Mouse (Mus musculus) Patski (cell line): ENCODE data around the gene Fzr1. TPM values are rescaled to one million over a fixed set of nuclear protein-coding genes. Genes with fewer than 3 reads are reported as not detected.

Source experiments
- ATAC-seq: fragments of 100-300 bp; one replicate; pipeline ENCODE4 v1.8.0; 2021
- CTCF ChIA-PET: fragments of 350-600 bp; sonication (Branson Sonifier 250); formaldehyde crosslinking; loops from one replicate; lab custom pipeline; 2022; ENCODE audit warnings: inconsistent platforms; lab: Charles Lee
- POLR2A ChIA-PET: fragments of 350-600 bp; sonication (Branson Sonifier 250); formaldehyde crosslinking; loops from one replicate; lab custom pipeline; 2022; ENCODE audit warnings: antibody characterized with exemption, inconsistent platforms; lab: Charles Lee
- DNase-seq: peaks from one replicate; pipeline ENCODE4 v3.0.0-alpha.2; 2011; ENCODE audit warnings: low read depth, low spot score
- H3K27me3 ChIP-seq: fragments of 371-371 bp; one replicate; pipeline ENCODE4 v1.5.1; 2021
- CTCF ChIP-seq: fragments of 100-300 bp; IDR thresholded peaks from one replicate; pipeline ENCODE4 v1.5.1; 2021
- in situ Hi-C: fragments of 300-500 bp; cut with MboI; formaldehyde crosslinking; loops from 3 replicates; pipeline ENCODE4 v1.11.1; 2018; ENCODE audit warnings: low pct_unique_long_range_greater_than_20kb, mixed read lengths
- polyA plus RNA-seq: library from polyadenylated mRNA; unstranded; gene quantifications from one replicate; pipeline ENCODE4 v1.2.3, GENCODE M21; 2021

Fzr1 gene
- polyA plus RNA-seq, 1 experiment from 2014 or later: 62.1 TPM

DNA sequence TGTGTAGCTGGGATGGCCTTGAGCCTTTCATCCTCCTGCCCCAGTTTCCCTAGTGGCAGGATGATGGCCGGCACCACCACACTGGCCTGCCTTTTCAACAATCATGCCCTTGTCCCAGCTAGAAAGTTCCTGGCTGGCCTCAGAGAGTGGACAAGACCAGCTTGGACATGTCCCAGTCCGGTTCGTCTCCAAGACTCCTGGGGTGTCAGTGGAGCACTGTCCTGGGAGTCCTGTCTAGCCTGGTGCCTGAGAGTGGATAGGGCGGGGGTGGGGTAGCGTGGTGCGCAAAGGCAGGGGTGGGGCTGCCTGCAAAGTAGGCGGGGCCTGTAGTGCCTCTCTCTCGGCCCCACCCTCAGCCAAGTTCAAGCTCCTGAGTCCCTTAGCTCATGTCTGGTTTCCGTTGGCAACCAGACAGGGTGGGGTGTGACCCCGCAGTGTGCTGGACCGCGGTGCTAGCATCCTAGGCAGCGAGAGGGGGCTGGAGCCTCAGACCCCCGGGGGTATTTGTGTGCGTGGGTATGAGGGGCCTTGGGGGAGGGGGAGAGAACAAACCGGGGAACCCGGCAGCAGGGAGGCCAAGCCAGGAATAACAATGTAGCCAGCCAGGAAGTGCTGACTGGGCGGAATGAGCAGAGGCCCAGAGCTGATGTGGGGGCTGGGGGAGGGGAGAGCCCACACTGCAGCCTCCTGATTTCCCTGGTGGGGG, 23.4 kb upstream of the Fzr1 start:
- ChIA-PET POLR2A (no interaction called here), CTCF (interaction anchor here (1.2 to 1.4 kb wide), 2 partner anchors 11 to 13 kb away, joined by 3 to 5 read pairs; partner anchors contain the start of gene Gm48552)
- DNase-seq: no peak
- no peaks in the 10 kb centered on the region for H3K27me3 ChIP-seq
- peak; percentile 19 for ATAC-seq
- in situ Hi-C loops: no loop called here
- no peak for TF ChIP-seq CTCF

DNA sequence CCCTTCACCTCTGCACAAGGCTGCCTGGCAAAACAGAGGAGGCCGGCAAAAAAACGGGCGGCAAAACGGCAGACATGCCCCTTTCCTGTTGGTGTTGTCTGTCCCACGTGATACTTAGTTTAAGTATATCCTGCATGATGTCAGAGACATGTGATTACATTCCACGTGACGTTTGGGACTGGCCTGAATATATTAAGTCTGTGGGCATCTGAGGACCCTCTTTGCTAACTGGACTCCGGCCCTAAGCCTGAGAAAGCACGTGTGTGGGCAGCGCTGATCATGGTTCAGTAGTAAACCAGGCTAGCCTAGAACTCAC, 22.8 kb upstream of the Fzr1 start:
- H3K27me3 ChIP-seq: no peaks in the 10 kb centered on the region
- ChIA-PET CTCF (interaction anchor here (1.4 kb wide), 1 partner anchor 11 kb away, joined by 5 read pairs; no protein-coding TSS in a partner anchor), POLR2A (no interaction called here)
- no peak for DNase-seq
- no peak for TF ChIP-seq CTCF
- ATAC-seq: no peak
- in situ Hi-C loops: no loop called here

DNA sequence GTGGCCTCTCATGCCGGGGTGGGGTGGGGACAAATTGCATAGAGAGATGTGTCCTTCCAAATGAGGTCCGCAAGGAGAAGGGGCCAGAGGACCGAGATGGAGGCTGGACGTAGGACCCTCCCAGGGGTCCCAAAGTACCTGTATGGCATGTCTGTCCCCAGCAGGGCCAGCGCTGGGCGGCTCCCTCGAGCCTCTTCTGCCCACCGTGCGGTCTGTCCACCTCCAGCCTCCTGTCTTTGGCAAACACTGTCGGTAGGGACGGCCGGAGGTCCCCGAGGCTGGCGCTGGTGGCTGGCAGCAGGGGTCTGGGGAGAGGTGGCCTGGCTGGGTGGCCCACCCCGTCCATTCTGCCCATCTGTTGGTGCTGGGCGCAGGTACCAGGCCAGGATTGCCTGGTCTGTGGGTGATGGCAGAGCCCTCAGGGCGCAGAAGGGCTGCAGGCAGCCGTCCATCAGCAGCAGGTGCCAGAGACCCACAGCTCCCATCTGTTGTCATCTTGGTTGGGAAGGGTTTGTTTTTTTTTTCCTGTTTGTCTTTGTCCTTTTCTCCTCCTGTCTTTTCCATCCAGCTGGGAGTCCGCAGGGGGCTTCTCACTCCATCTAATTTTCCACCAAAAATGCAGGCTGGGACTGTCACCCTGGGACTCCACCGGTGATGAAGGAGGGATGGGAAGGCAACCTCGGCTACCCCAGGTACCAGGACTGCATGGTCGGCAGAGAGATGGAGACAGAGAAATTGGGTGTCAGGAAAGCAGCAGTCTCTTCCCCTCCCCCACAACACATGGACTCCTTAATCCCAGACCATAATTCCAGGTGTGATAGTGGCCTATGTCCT, 22.3 kb upstream of the Fzr1 start:
- ChIA-PET POLR2A (no interaction called here), CTCF (interaction anchor here (1.3 to 1.4 kb wide), 2 partner anchors 10 to 50 kb away, joined by 3 to 5 read pairs; no protein-coding TSS in a partner anchor)
- no peak for DNase-seq
- no peak for TF ChIP-seq CTCF
- ATAC-seq: no peak
- H3K27me3 ChIP-seq: no peaks in the 10 kb centered on the region
- in situ Hi-C loops: no loop called here

DNA sequence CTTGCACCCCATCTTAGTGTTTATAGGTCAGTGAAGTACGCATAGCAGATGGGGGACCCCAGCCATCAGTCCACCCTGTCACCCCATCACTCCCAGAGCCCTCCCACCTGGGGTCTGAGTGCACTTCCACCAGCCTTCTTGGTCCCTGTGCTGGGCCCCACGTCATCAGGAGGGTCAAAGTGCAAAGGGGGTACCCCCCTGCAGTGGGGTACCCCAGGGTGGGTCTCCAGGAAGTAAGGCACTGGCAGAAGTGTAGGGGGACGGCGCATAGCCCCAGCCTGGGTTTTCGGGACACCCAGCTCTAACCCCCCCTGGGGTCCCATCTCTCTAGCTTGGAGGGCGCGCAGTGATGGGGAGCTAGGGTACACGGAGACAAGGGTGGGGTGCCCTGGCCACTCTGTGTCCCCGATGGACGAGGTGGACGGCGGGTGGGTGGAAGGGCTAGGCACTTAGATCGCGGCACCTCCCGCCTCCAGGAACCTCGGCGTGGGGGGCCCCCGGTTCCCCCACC, 21.5 kb upstream of the Fzr1 start:
- in situ Hi-C loops: no loop called here
- CTCF ChIA-PET: interaction anchor here (1.3 kb wide), 1 partner anchor 50 kb away, joined by 3 read pairs; no protein-coding TSS in a partner anchor
- H3K27me3 ChIP-seq: no peaks in the 10 kb centered on the region

GRCm38 (mm10) chr10:81399296-81399695, 21.0 kb upstream of the Fzr1 start:
- ChIA-PET CTCF (interaction anchor here (1.3 kb wide), 1 partner anchor 51 kb away, joined by 3 read pairs; no protein-coding TSS in a partner anchor), POLR2A (no interaction called here)
- ATAC-seq (no peak), DNase-seq (no peak)
- in situ Hi-C loops: no loop called here
- H3K27me3 ChIP-seq: no peaks in the 10 kb centered on the region
- TF ChIP-seq CTCF: no peak

More for the DNA sequence above, 21.5 kb upstream of the Fzr1 start:
- ATAC-seq (no peak), DNase-seq (no peak)
- POLR2A ChIA-PET: no interaction called here
- no peak for TF ChIP-seq CTCF

DNA sequence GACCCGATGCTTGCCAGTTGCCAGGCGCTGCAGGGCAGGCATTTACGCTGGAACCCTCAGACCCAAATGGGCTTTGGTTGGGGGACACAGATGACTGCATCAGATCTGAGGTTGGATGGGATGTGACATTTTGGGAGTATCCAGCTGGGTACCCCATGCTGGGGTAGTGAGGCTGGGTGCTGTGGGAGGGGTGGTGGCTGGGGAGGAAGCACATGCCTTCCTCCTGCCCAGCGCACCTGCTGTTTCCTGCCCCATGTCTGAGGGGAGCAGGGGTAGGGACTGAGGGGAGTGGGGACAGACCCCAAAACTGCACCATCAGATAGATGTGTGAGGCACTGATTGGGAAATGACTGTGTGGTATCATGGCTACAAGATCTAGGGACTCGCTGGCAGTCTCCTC, 18.4 kb upstream of the Fzr1 start:
- DNase-seq (no peak), ATAC-seq (no peak)
- no peak for TF ChIP-seq CTCF
- H3K27me3 ChIP-seq: no peaks in the 10 kb centered on the region
- POLR2A ChIA-PET: no interaction called here
- in situ Hi-C loops: no loop called here
- CTCF ChIA-PET: interaction anchor here (2.4 to 4.5 kb wide), 2 partner anchors 43 to 54 kb away, joined by 5 to 24 read pairs; no protein-coding TSS in a partner anchor

- ChIA-PET CTCF (interaction anchor here (0.8 to 4.5 kb wide), 6 partner anchors 10 to 63 kb away, joined by 3 to 24 read pairs (median 4); partner anchors contain the start of gene Fzr1), POLR2A (no interaction called here)
- in situ Hi-C loops: no loop called here
- no peak for TF ChIP-seq CTCF
- no peaks in the 10 kb centered on the region for H3K27me3 ChIP-seq
- DNase-seq (no peak), ATAC-seq (no peak)
These were observed 17.5 kb upstream of the Fzr1 start for GRCm38 (mm10) chr10:81395865-81396264.

GRCm38 (mm10) chr10:81395127-81395526, 16.8 kb upstream of the Fzr1 start:
- TF ChIP-seq CTCF: no peak
- POLR2A ChIA-PET: interaction anchor here (0.6 kb wide), 2 partner anchors 13 to 79 kb away, joined by 3 to 5 read pairs; no protein-coding TSS in a partner anchor
- ATAC-seq (no peak), DNase-seq (no peak)
- CTCF ChIA-PET: interaction anchor here (0.8 to 4.5 kb wide), 6 partner anchors 10 to 64 kb away, joined by 3 to 24 read pairs (median 4); partner anchors contain the start of gene Fzr1
- in situ Hi-C loops: no loop called here
- H3K27me3 ChIP-seq: no peaks in the 10 kb centered on the region

GRCm38 (mm10) chr10:81393456-81394063, 15.2 kb upstream of the Fzr1 start:
- CTCF ChIA-PET: interaction anchor here (4.5 kb wide), 1 partner anchor 58 kb away, joined by 24 read pairs; no protein-coding TSS in a partner anchor
- DNase-seq (no peak), ATAC-seq (no peak)
- no peaks in the 10 kb centered on the region for H3K27me3 ChIP-seq
- TF ChIP-seq CTCF: no peak
- in situ Hi-C loops: loop anchor here (5.0 kb wide), 1 partner anchor 49 kb away; no protein-coding TSS in a partner anchor
- POLR2A ChIA-PET: interaction anchor here (1.0 kb wide), 1 partner anchor 9 kb away, joined by 3 read pairs; no protein-coding TSS in a partner anchor
